Mouse (Mus musculus): ENCODE measurements around the gene Prpf4. TPM values are rescaled to one million over a fixed set of nuclear protein-coding genes. Genes with fewer than 3 reads are reported as not detected.

Gene Prpf4
- total and polyA plus RNA-seq, 3 experiments, result 26.9 to 37.9 TPM; not detected in 1

- DNase-seq (ENCODE audit: low read depth, low spot score), result no peak
- peaks cover 0 to 20% of the 10 kb centered on the region in 2 experiments; a peak in 2 of 4 replicates for H3K36me3 ChIP-seq (ENCODE audit: control insufficient read depth in 1 of 2, insufficient read depth in 2 of 2, low read length in 2 of 2)
- no peaks in the 10 kb centered on the region for H3K27me3 ChIP-seq (ENCODE audit: control insufficient read depth in 1 of 2, insufficient read depth in 2 of 2, low read length in 2 of 2)
- H3K4me1 ChIP-seq (ENCODE audit: control insufficient read depth in 1 of 2, insufficient read depth in 2 of 2, low read length in 2 of 2), result peaks cover 8% of the 10 kb centered on the region in 2 experiments
- no peak overlapping the region for H3K27ac ChIP-seq (ENCODE audit: control insufficient read depth, low read depth, low read length)
- no peak overlapping the region for H3K4me3 ChIP-seq (ENCODE audit: control insufficient read depth in 1 of 2, insufficient read depth in 1 of 2, low read depth in 2 of 2, low read length in 2 of 2)
- H3K9ac ChIP-seq (ENCODE audit: control insufficient read depth, low read depth, low read length, poor library complexity, severe bottlenecking), result no peak overlapping the region
- TF ChIP-seq USF2 (IDR thresholded peaks at IDR 0.05; ENCODE audit: borderline replicate concordance in 1 of 2, insufficient read depth in 1 of 2, low read depth in 1 of 2, low read length in 2 of 2) (no peak), MAFK (IDR thresholded peaks at IDR 0.05; ENCODE audit: borderline replicate concordance, low read depth, low read length) (no peak), TBP (IDR thresholded peaks at IDR 0.05; ENCODE audit: low read depth, low read length) (no peak), RCOR1 (IDR thresholded peaks at IDR 0.05; ENCODE audit: low read depth, low read length) (no peak), NRF1 (IDR thresholded peaks at IDR 0.05; ENCODE audit: insufficient read depth, low read depth, low read length, poor library complexity, severe bottlenecking) (no peak), ZMIZ1 (IDR thresholded peaks at IDR 0.05; ENCODE audit: low read depth, low read length) (no peak), MXI1 (IDR thresholded peaks at IDR 0.05; ENCODE audit: low read depth, low read length) (no peak), ETS1 (IDR thresholded peaks at IDR 0.05; ENCODE audit: low read depth, low read length) (no peak), ZKSCAN1 (IDR thresholded peaks at IDR 0.05; ENCODE audit: low read depth, low read length) (no peak), NELFE (IDR thresholded peaks at IDR 0.05; ENCODE audit: low read depth, low read length) (no peak), USF1 (IDR thresholded peaks at IDR 0.05; ENCODE audit: low read depth, low read length) (no peak), SMC3 (IDR thresholded peaks at IDR 0.05; ENCODE audit: low read depth, low read length) (no peak), EP300 (IDR thresholded peaks at IDR 0.05; ENCODE audit: low read depth in 1 of 2, low read length in 2 of 2) (no peak), SIN3A (IDR thresholded peaks at IDR 0.05; ENCODE audit: low read length) (no peak), CHD2 (IDR thresholded peaks at IDR 0.05; ENCODE audit: low read length) (no peak)
- H3K9me3 ChIP-seq (replicated peaks; ENCODE audit: insufficient read depth, low read length), result no peaks in the 10 kb centered on the region
- H3K79me2 ChIP-seq (ENCODE audit: control insufficient read depth, insufficient read depth, low read length, poor library complexity), result peaks cover 33% of the 10 kb centered on the region
Measured at GRCm38 (mm10) chr4:62364299-62364698, 44.3 kb upstream of the Prpf4 start.

GRCm38 (mm10) chr4:62366291-62366690, 42.3 kb upstream of the Prpf4 start:
- TF ChIP-seq MAX (IDR thresholded peaks at IDR 0.05; ENCODE audit: low read length) (no peak), POLR2AphosphoS5 (IDR thresholded peaks at IDR 0.05; ENCODE audit: borderline replicate concordance, low read depth, low read length) (no peak), MAFK (IDR thresholded peaks at IDR 0.05; ENCODE audit: borderline replicate concordance, low read depth, low read length) (no peak)
- Histone ChIP-seq H3K9ac (ENCODE audit: control insufficient read depth, low read depth, low read length, poor library complexity, severe bottlenecking) (no peak overlapping the region), H3K27ac (ENCODE audit: control insufficient read depth, low read depth, low read length) (no peak overlapping the region), H3K27me3 (ENCODE audit: control insufficient read depth in 1 of 2, insufficient read depth in 2 of 2, low read length in 2 of 2) (no peaks in the 10 kb centered on the region), H3K4me1 (ENCODE audit: control insufficient read depth in 1 of 2, insufficient read depth in 2 of 2, low read length in 2 of 2) (peaks cover 18 to 24% of the 10 kb centered on the region in 2 experiments), H3K9me3 (replicated peaks; ENCODE audit: insufficient read depth, low read length) (no peaks in the 10 kb centered on the region), H3K79me2 (ENCODE audit: control insufficient read depth, insufficient read depth, low read length, poor library complexity) (peaks cover 23% of the 10 kb centered on the region), H3K4me3 (ENCODE audit: control insufficient read depth in 1 of 2, insufficient read depth in 1 of 2, low read depth in 2 of 2, low read length in 2 of 2) (no peak overlapping the region), H3K36me3 (ENCODE audit: control insufficient read depth in 1 of 2, insufficient read depth in 2 of 2, low read length in 2 of 2) (peaks cover 0 to 36% of the 10 kb centered on the region in 2 experiments; a peak in 3 of 4 replicates)
- no peak for DNase-seq (ENCODE audit: low read depth, low spot score)

All from MEL (cell line).